Comparison of ENCODE assay signal across 7 mouse cellular contexts in the genomic region with DNA sequence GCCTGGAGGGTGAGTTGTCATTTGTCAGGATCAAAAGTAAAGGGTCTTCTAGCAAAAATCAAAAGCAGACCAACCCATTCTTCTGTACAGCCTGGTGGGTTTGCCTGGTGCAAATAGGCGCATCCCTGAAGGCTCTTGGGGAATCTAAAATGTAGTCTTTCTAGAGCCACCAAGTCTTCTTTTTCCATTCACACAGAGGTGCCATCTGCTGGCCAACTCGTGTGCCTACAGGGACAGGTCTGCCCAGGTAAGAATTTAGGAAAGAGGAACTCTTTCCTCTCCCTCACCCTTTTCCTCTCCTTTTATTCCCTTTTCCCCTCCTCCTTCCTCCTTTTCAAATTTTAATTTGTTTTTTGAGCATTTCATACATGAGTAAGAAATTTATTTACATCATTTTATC.
DNase-seq lines count a peak whose midpoint lies in the region; ATAC-seq and TF ChIP-seq lines count a peak whose summit lies in the region.

No protein-coding gene starts in this region.

- H3K4me2 ChIP-seq in intestine, postnatal 0 days (replicated peaks; ENCODE audit: low read depth): no peak overlapping the region
- H3K4me2 ChIP-seq in intestine, embryonic 15.5 days (replicated peaks): no peak overlapping the region
- H3K4me2 ChIP-seq in intestine, embryonic 16.5 days (ENCODE audit: low read depth, low read length): no peak overlapping the region

- H3K27me3 ChIP-seq in intestine, postnatal 0 days (replicated peaks; ENCODE audit: control insufficient read depth, insufficient read depth, low read length): no peaks in the 10 kb centered on the region
- no peaks in the 10 kb centered on the region for H3K27me3 ChIP-seq in intestine, embryonic 15.5 days (replicated peaks)
- H3K27me3 ChIP-seq in intestine, embryonic 16.5 days (replicated peaks; ENCODE audit: control insufficient read depth, insufficient read depth, low read length): no peaks in the 10 kb centered on the region

- H3K4me1 ChIP-seq in intestine, postnatal 0 days (replicated peaks; ENCODE audit: control insufficient read depth, insufficient read depth, low read length): no peaks in the 10 kb centered on the region
- no peaks in the 10 kb centered on the region for H3K4me1 ChIP-seq in intestine, embryonic 15.5 days (replicated peaks)
- no peaks in the 10 kb centered on the region for H3K4me1 ChIP-seq in intestine, embryonic 16.5 days (ENCODE audit: control insufficient read depth, insufficient read depth, low read length)

- WGBS in intestine, postnatal 0 days: 22% methylated on average over 2 of the region's 2 CpGs
- WGBS in intestine, embryonic 15.5 days: 25% methylated on average over 2 of the region's 2 CpGs
- 25% methylated on average over 2 of the region's 2 CpGs for WGBS in intestine, embryonic 16.5 days

- no peak overlapping the region for H3K9ac ChIP-seq in intestine, postnatal 0 days (ENCODE audit: low read depth, low read length)
- no peak overlapping the region for H3K9ac ChIP-seq in intestine, embryonic 15.5 days
- H3K9ac ChIP-seq in intestine, embryonic 16.5 days (ENCODE audit: low read depth, low read length): no peak overlapping the region

- DNase-seq in thymus, postnatal 0 days (ENCODE audit: low spot score): peak; percentile 8
- no peak for DNase-seq in thymus, postnatal 10 days (ENCODE audit: low spot score in 2 of 2)
- DNase-seq in telencephalon, adult 2 months (ENCODE audit: low read depth, low spot score): peak; percentile 1

- peak; percentile 61 for TF ChIP-seq CTCF in intestine, postnatal 0 days (IDR thresholded peaks at IDR 0.05; ENCODE audit: low read depth)

- no peaks in the 10 kb centered on the region for H3K9me3 ChIP-seq in intestine, postnatal 0 days (ENCODE audit: control insufficient read depth)
- H3K9me3 ChIP-seq in intestine, embryonic 15.5 days: no peaks in the 10 kb centered on the region
- no peaks in the 10 kb centered on the region for H3K9me3 ChIP-seq in intestine, embryonic 16.5 days (ENCODE audit: control insufficient read depth, low read length)

- H3K36me3 ChIP-seq in intestine, postnatal 0 days (ENCODE audit: control insufficient read depth, insufficient read depth): no peaks in the 10 kb centered on the region
- H3K36me3 ChIP-seq in intestine, embryonic 15.5 days: no peaks in the 10 kb centered on the region
- no peaks in the 10 kb centered on the region for H3K36me3 ChIP-seq in intestine, embryonic 16.5 days (ENCODE audit: control insufficient read depth, insufficient read depth, low read length)

- H3K4me3 ChIP-seq in intestine, postnatal 0 days (ENCODE audit: low read depth, low read length): no peak overlapping the region
- no peak overlapping the region for H3K4me3 ChIP-seq in intestine, embryonic 15.5 days (replicated peaks)
- no peak overlapping the region for H3K4me3 ChIP-seq in intestine, embryonic 16.5 days (ENCODE audit: low read length)

- ATAC-seq in intestine, postnatal 0 days: no peak
- ATAC-seq in intestine, embryonic 15.5 days: no peak
- ATAC-seq in common myeloid progenitor, adult 5-6 weeks (replicated peaks; ENCODE audit: low read depth, poor library complexity, severe bottlenecking): peak; percentile 52; the same call in 1 of the 2 replicates
- no peak for ATAC-seq in intestine, embryonic 16.5 days

- H3K27ac ChIP-seq in intestine, postnatal 0 days (ENCODE audit: low read depth, low read length): no peak overlapping the region
- no peak overlapping the region for H3K27ac ChIP-seq in intestine, embryonic 15.5 days
- H3K27ac ChIP-seq in intestine, embryonic 16.5 days (ENCODE audit: low read length): no peak overlapping the region

Comparison
In these comparisons a context has a peak if more than half of its experiments do, and no peak if none do; other contexts are left out.
1. DNase-seq: peak in thymus, postnatal 0 days (single experiment) and telencephalon, adult 2 months (single experiment); none in thymus, postnatal 10 days (0 of 2).